Mouse (Mus musculus): ENCODE data around the gene Uvrag. TPM values are rescaled to one million over a fixed set of nuclear protein-coding genes. Genes with fewer than 3 reads are reported as not detected.
A peak's percentile ranks its signal among the peaks of the same experiment; 100 is the strongest.

Uvrag gene
- polyA plus RNA-seq, 1 experiment from 2014 or later, result 25.1 TPM

GRCm38 (mm10) chr7:99097781-99098180, 43.2 kb downstream of the Uvrag start:
- peaks cover 23% of the 10 kb centered on the region for H3K4me1 ChIP-seq (ENCODE audit: insufficient read depth)
- TF ChIP-seq CTCF (IDR thresholded peaks at IDR 0.05; ENCODE audit: low read depth), result no peak
- 66% methylated on average over 7 of the region's 7 CpGs for WGBS
- no peaks in the 10 kb centered on the region for H3K9me3 ChIP-seq (ENCODE audit: low read depth, low read length)
- peaks cover 24% of the 10 kb centered on the region for H3K36me3 ChIP-seq (ENCODE audit: insufficient read depth)
- no peaks in the 10 kb centered on the region for H3K27me3 ChIP-seq (ENCODE audit: insufficient read depth, low read length)
- no peak overlapping the region for H3K9ac ChIP-seq
- no peak for ATAC-seq (ENCODE audit: insufficient read depth)
- DNase-seq, result no peak
- H3K4me3 ChIP-seq (ENCODE audit: low read depth, low read length), result no peak overlapping the region
- no peak overlapping the region for H3K27ac ChIP-seq (ENCODE audit: low read depth)
- H3K4me2 ChIP-seq, result no peak overlapping the region

DNA sequence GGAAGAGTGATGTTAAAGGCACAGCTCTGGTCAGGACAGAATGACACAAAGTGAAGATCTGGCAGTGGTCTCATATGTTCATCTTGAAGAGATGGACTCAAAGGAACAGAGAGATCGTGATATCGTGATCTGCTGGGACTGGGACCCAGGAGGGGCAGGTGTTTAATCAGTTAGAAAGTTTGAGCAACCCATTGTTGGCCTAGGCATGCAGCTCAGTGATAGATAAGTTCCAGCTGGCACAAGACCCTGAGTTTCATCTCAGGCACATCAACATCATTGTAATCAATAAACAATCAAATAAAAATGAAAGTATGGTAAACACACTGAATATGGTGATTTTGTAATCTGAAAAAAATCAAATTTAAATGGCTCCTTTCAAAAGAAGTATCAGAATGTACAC, 43.8 kb downstream of the Uvrag start:
- Histone ChIP-seq H3K27me3 (ENCODE audit: insufficient read depth, low read length) (no peaks in the 10 kb centered on the region), H3K9me3 (ENCODE audit: low read depth, low read length) (no peaks in the 10 kb centered on the region), H3K36me3 (ENCODE audit: insufficient read depth) (peaks cover 24% of the 10 kb centered on the region), H3K9ac (no peak overlapping the region), H3K27ac (ENCODE audit: low read depth) (no peak overlapping the region), H3K4me1 (ENCODE audit: insufficient read depth) (peaks cover 17% of the 10 kb centered on the region), H3K4me2 (no peak overlapping the region), H3K4me3 (ENCODE audit: low read depth, low read length) (no peak overlapping the region)
- DNase-seq (no peak), ATAC-seq (ENCODE audit: insufficient read depth) (no peak)
- WGBS, result 76% methylated on average over 2 of the region's 2 CpGs
- TF ChIP-seq CTCF (IDR thresholded peaks at IDR 0.05; ENCODE audit: low read depth), result no peak

DNA sequence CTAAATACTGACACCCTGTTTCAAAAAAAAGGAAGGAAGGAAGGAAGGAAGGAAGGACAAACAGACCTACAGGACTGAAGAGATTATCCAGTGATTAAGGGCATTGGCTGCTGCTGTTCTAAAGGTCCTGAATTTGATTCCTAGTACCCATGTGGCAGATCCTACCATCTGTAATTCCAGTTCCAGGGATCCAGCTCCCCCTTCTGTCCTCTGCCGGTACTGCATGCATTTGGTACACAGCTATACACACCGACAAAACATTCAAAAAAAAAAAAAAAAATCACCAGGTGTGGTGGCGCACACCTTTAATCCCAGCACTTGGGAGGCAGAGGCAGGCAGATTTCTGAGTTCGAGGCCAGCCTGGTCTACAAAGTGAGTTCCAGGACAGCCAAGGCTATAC, 45.8 kb downstream of the Uvrag start:
- Histone ChIP-seq H3K9me3 (ENCODE audit: low read depth, low read length) (no peaks in the 10 kb centered on the region), H3K4me2 (no peak overlapping the region), H3K27me3 (ENCODE audit: insufficient read depth, low read length) (no peaks in the 10 kb centered on the region), H3K4me1 (ENCODE audit: insufficient read depth) (peaks cover 5% of the 10 kb centered on the region; the same call in 1 of the 2 replicates), H3K9ac (no peak overlapping the region), H3K36me3 (ENCODE audit: insufficient read depth) (peaks cover 24% of the 10 kb centered on the region), H3K4me3 (ENCODE audit: low read depth, low read length) (no peak overlapping the region), H3K27ac (ENCODE audit: low read depth) (no peak overlapping the region)
- DNase-seq, result peak; percentile 60
- ATAC-seq (ENCODE audit: insufficient read depth), result no peak
- WGBS, result 79% methylated on average over 4 of the region's 4 CpGs
- TF ChIP-seq CTCF (IDR thresholded peaks at IDR 0.05; ENCODE audit: low read depth), result peak; percentile 63

- H3K4me1 ChIP-seq (ENCODE audit: insufficient read depth), result no peaks in the 10 kb centered on the region
These were observed 46.6 kb downstream of the Uvrag start for GRCm38 (mm10) chr7:99094336-99094735.

DNA sequence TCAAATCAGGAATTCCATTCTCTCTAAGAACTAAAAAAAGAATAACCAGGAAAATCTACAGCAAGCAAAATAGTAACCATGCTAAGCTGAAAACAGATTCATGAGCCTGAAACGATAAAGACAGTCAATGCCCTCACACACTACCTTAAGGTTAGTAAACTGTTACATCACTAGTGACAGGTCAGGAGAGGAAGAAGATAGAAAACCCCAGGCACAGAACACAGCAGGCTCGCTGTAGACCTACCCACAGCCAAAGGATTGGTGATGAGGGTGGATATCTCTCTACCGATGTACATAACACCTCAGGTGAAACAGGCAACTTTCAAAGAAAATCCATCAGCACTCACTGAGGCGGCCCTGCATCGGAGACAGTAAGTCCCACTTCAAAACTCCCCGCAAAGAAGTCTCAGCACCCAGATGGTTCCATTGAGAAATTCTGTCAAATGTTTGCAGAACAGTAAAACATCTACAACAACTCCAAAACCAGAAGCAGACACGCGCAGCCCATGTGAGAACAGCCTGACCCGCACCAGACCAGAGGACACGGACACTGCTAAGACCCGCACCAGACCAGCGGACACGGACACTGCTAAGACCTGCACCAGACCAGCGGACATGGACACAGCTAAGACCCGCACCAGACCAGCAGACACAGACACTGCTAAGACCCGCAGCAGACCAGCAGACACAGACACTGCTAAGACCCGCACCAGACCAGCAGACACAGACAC, 48.9 kb downstream of the Uvrag start:
- WGBS, result 69% methylated on average over 17 of the region's 17 CpGs
- no peaks in the 10 kb centered on the region for H3K4me1 ChIP-seq (ENCODE audit: insufficient read depth)
- TF ChIP-seq CTCF (IDR thresholded peaks at IDR 0.05; ENCODE audit: low read depth), result no peak
- no peak for ATAC-seq (ENCODE audit: insufficient read depth)
- no peak overlapping the region for H3K27ac ChIP-seq (ENCODE audit: low read depth)
- H3K9ac ChIP-seq, result no peak overlapping the region
- H3K4me2 ChIP-seq, result no peak overlapping the region
- H3K9me3 ChIP-seq (ENCODE audit: low read depth, low read length), result no peaks in the 10 kb centered on the region
- DNase-seq, result no peak
- H3K27me3 ChIP-seq (ENCODE audit: insufficient read depth, low read length), result no peaks in the 10 kb centered on the region
- H3K36me3 ChIP-seq (ENCODE audit: insufficient read depth), result peaks cover 18% of the 10 kb centered on the region; the same call in 1 of the 2 replicates
- H3K4me3 ChIP-seq (ENCODE audit: low read depth, low read length), result no peak overlapping the region

More at GRCm38 (mm10) chr7:99094336-99094735, 46.6 kb downstream of the Uvrag start:
- no peak for DNase-seq
- H3K27ac ChIP-seq (ENCODE audit: low read depth), result no peak overlapping the region
- peaks cover 24% of the 10 kb centered on the region for H3K36me3 ChIP-seq (ENCODE audit: insufficient read depth)
- no peak for ATAC-seq (ENCODE audit: insufficient read depth)
- no peak for TF ChIP-seq CTCF (IDR thresholded peaks at IDR 0.05; ENCODE audit: low read depth)
- H3K9me3 ChIP-seq (ENCODE audit: low read depth, low read length), result no peaks in the 10 kb centered on the region
- H3K4me2 ChIP-seq, result no peak overlapping the region
- no peak overlapping the region for H3K4me3 ChIP-seq (ENCODE audit: low read depth, low read length)
- H3K27me3 ChIP-seq (ENCODE audit: insufficient read depth, low read length), result no peaks in the 10 kb centered on the region
- WGBS, result 94% methylated on average over 3 of the region's 3 CpGs
- no peak overlapping the region for H3K9ac ChIP-seq

- Histone ChIP-seq H3K4me1 (ENCODE audit: insufficient read depth) (no peaks in the 10 kb centered on the region), H3K4me2 (no peak overlapping the region), H3K4me3 (ENCODE audit: low read depth, low read length) (no peak overlapping the region), H3K27me3 (ENCODE audit: insufficient read depth, low read length) (no peaks in the 10 kb centered on the region), H3K36me3 (ENCODE audit: insufficient read depth) (peaks cover 23% of the 10 kb centered on the region; the same call in 1 of the 2 replicates), H3K27ac (ENCODE audit: low read depth) (no peak overlapping the region), H3K9me3 (ENCODE audit: low read depth, low read length) (no peaks in the 10 kb centered on the region), H3K9ac (no peak overlapping the region)
- TF ChIP-seq CTCF (IDR thresholded peaks at IDR 0.05; ENCODE audit: low read depth), result no peak
- ATAC-seq (ENCODE audit: insufficient read depth) (no peak), DNase-seq (no peak)
- 84% methylated on average over 4 of the region's 4 CpGs for WGBS
These were observed 51.2 kb downstream of the Uvrag start for GRCm38 (mm10) chr7:99089716-99090115.

- Histone ChIP-seq H3K4me3 (ENCODE audit: low read depth, low read length) (no peak overlapping the region), H3K36me3 (ENCODE audit: insufficient read depth) (peaks cover 19% of the 10 kb centered on the region; the same call in 1 of the 2 replicates), H3K27ac (ENCODE audit: low read depth) (no peak overlapping the region), H3K27me3 (ENCODE audit: insufficient read depth, low read length) (no peaks in the 10 kb centered on the region), H3K9ac (no peak overlapping the region), H3K4me2 (no peak overlapping the region), H3K9me3 (ENCODE audit: low read depth, low read length) (no peaks in the 10 kb centered on the region), H3K4me1 (ENCODE audit: insufficient read depth) (no peaks in the 10 kb centered on the region)
- no peak for DNase-seq
- ATAC-seq (ENCODE audit: insufficient read depth), result no peak
- TF ChIP-seq CTCF (IDR thresholded peaks at IDR 0.05; ENCODE audit: low read depth), result no peak
- WGBS, result 90% methylated on average over 10 of the region's 10 CpGs
These were observed 52.2 kb downstream of the Uvrag start for GRCm38 (mm10) chr7:99088576-99089346.
